ENCODE assay signal across 8 mouse cellular contexts in the genomic region with DNA sequence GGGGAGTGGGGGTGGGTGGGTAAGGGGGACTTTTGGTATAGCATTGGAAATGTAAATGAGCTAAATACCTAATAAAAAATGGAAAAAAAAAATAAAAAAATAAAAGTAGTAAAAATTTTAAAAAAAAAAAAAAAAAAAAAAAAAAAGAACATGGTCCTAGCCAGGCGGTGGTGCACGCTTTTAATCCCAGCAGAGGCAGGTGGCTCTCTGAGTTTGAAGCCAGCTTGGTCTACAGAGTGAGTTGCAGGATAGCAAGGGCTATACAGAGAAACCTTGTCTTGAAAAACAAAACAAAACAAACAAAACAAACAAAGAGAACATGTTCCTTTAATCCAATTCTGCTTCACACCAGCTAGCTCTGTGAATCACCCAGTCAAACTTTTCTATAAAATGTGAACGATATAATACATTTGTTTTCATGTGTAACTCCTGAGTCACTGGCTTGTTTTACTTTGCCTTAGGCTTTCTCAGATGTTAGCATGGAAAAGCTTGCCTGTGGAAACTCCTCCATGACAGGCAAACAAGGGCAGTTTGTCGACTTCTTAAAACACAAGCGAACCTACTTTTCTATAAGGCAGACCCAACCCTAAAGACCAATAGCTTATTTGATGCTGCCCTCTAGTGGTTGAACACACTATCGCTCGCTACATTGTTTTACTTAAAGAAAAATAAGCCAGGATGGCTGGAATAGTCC.
DNase-seq lines count a peak whose midpoint lies in the region; ATAC-seq and TF ChIP-seq lines count a peak whose summit lies in the region.

No protein-coding gene starts in this region.

- no peaks in the 10 kb centered on the region for H3K36me3 ChIP-seq in heart, postnatal 0 days (replicated peaks; ENCODE audit: control insufficient read depth, insufficient read depth, low read length)
- no peaks in the 10 kb centered on the region for H3K36me3 ChIP-seq in kidney, postnatal 0 days (ENCODE audit: insufficient read depth, low read length)

- H3K9me3 ChIP-seq in heart, postnatal 0 days (replicated peaks; ENCODE audit: control insufficient read depth, low read length): 0 out of 2 replicates have a peak, but pooled peaks cover 5% of the 10 kb centered on the region
- H3K9me3 ChIP-seq in kidney, postnatal 0 days (replicated peaks; ENCODE audit: low read length): no peaks in the 10 kb centered on the region

- ATAC-seq in heart, postnatal 0 days (ENCODE audit: insufficient read depth, low read depth): peak; percentile 49; the same call in 1 of the 2 replicates
- no peak; the same call in 1 of the 2 replicates for ATAC-seq in kidney, postnatal 0 days (replicated peaks; ENCODE audit: low FRiP score, low read depth)

- WGBS in heart, postnatal 0 days: 38% methylated on average over 7 of the region's 7 CpGs
- WGBS in kidney, postnatal 0 days: 34% methylated on average over 7 of the region's 7 CpGs

- DNase-seq in adrenal gland, adult (ENCODE audit: inconsistent age in 2 of 2, low spot score in 1 of 2): peak; percentile 54 to 89
- no peak for DNase-seq in adrenal gland, postnatal 4 days (ENCODE audit: low spot score in 2 of 2)
- peak; percentile 64 for DNase-seq in Muller cell, postnatal 12 days (ENCODE audit: inconsistent ontology term)
- peak; percentile 90 for DNase-seq in embryo, embryonic 10 days (ENCODE audit: low spot score)
- peak; percentile 82 for DNase-seq in heart, postnatal 0 days (ENCODE audit: low spot score)
- peak; percentile 95 for DNase-seq in kidney, postnatal 0 days (ENCODE audit: low spot score)
- peak; percentile 57 for DNase-seq in lung, postnatal 25 days (ENCODE audit: low spot score)
- DNase-seq in skeletal muscle tissue, adult 2 months (ENCODE audit: low read depth, low spot score): peak; percentile 60

- no peak overlapping the region for H3K4me3 ChIP-seq in heart, postnatal 0 days (ENCODE audit: low read depth, low read length)
- no peak overlapping the region for H3K4me3 ChIP-seq in kidney, postnatal 0 days (replicated peaks; ENCODE audit: low read depth, low read length)

- no peaks in the 10 kb centered on the region for H3K27me3 ChIP-seq in heart, postnatal 0 days (ENCODE audit: control insufficient read depth, insufficient read depth, low read length)
- H3K27me3 ChIP-seq in kidney, postnatal 0 days (ENCODE audit: insufficient read depth, low read length): no peaks in the 10 kb centered on the region

- H3K4me1 ChIP-seq in heart, postnatal 0 days (ENCODE audit: control insufficient read depth, insufficient read depth): no peaks in the 10 kb centered on the region
- H3K4me1 ChIP-seq in kidney, postnatal 0 days (replicated peaks; ENCODE audit: insufficient read depth, low read length): no peaks in the 10 kb centered on the region

- H3K9ac ChIP-seq in heart, postnatal 0 days (replicated peaks; ENCODE audit: low read depth, low read length): no peak overlapping the region
- H3K9ac ChIP-seq in kidney, postnatal 0 days (ENCODE audit: low read depth, low read length): no peak overlapping the region

- no peak overlapping the region for H3K4me2 ChIP-seq in heart, postnatal 0 days (ENCODE audit: low read depth, low read length)
- H3K4me2 ChIP-seq in kidney, postnatal 0 days (ENCODE audit: low read length): no peak overlapping the region

- no peak for TF ChIP-seq EP300 in heart, postnatal 0 days (IDR thresholded peaks at IDR 0.05; ENCODE audit: low read depth)

- H3K27ac ChIP-seq in heart, postnatal 0 days (ENCODE audit: low read depth): no peak overlapping the region
- no peak overlapping the region for H3K27ac ChIP-seq in kidney, postnatal 0 days

- peak; percentile 78 for TF ChIP-seq CTCF in heart, postnatal 0 days (IDR thresholded peaks at IDR 0.05; ENCODE audit: low read depth)
- TF ChIP-seq CTCF in kidney, postnatal 0 days (IDR thresholded peaks at IDR 0.05; ENCODE audit: low read depth): peak; percentile 88

Comparison
In these comparisons a context has a peak if more than half of its experiments do, and no peak if none do; other contexts are left out.
1. DNase-seq: peak in adrenal gland, adult (2 of 2), Muller cell, postnatal 12 days (single experiment), embryo, embryonic 10 days (single experiment), heart, postnatal 0 days (single experiment), kidney, postnatal 0 days (single experiment), lung, postnatal 25 days (single experiment) and skeletal muscle tissue, adult 2 months (single experiment); none in adrenal gland, postnatal 4 days (0 of 2).